Mouse (Mus musculus): ENCODE data around the gene Pibf1. TPM values are rescaled to one million over a fixed set of nuclear protein-coding genes. Genes with fewer than 3 reads are reported as not detected.

Gene Pibf1
- polyA plus RNA-seq (2017; shearing (Covaris generic)): 23.6 TPM

DNA sequence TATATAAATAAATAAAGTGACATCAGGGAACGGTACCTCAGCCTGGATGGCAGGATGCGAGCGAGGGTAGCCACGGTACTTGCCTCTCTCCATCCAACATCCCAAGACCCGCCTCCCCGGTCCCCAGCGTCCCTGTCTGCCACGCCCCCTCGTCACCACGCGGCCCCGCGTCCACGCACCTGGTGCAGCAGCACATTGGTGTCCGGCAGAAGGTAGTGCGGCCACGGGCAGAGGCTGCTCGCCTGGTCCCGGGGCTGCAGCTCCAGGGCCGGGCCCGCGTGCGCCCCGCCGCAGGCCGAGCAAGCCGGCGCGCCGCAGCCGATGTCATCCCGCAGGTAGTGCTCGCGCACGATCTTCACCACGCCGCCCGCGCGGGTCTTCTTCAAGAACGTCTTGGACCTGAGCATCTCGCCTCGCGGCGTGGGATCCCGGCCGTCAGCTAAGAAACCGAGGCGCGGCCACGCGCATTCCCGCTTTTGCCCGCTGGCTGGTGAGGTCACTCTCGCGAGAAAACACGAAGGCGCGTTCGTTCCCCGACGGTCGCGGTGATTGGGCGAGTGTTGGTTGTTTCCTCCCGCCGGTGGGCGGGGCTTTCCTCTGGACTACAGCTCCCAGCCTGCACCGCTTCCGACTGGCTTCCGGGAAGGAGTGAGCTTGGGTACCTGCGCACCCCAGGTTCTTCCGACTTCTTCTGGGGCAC lies at the start of gene Pibf1, which contains the start of gene Dis3:
Gene Pibf1 (plus strand): TSS at position 158 of the 700 bp plus-strand sequence.
Gene Dis3 (minus strand): TSS at position 504 of the 700 bp plus-strand sequence.

GRCm38 (mm10) chr14:99298385-99299021 lies 199.3 kb downstream of the Pibf1 start, which contains the start of gene Klf5:
Klf5 (plus strand) TSS chr14:99298691.

Other genes with a start within 250 kb of the Pibf1 start
- gene Rpl36a-ps1, start 105.1 kb upstream of the Pibf1 start, polyA plus RNA-seq (2017; shearing (Covaris generic)): 7.3 TPM
- gene Mzt1, start 53.3 kb upstream of the Pibf1 start, polyA plus RNA-seq (2017; shearing (Covaris generic)): 50.5 TPM
- gene Bora, start 53.2 kb upstream of the Pibf1 start, polyA plus RNA-seq (2017; shearing (Covaris generic)): 25.5 TPM
- gene Dis3, start 346 bp downstream of the Pibf1 start, polyA plus RNA-seq (2017; shearing (Covaris generic)): 9.0 TPM
- not detected for gene Klf5, start 199.3 kb downstream of the Pibf1 start, polyA plus RNA-seq (2017; shearing (Covaris generic))

All from activated CD4-positive, CD25-positive, alpha-beta regulatory T cell, adult 9 weeks (primary cell).